Mouse (Mus musculus): ENCODE results near the gene Acta2.

- TF ChIP-seq POLR2A (IDR thresholded peaks at IDR 0.05; ENCODE audit: insufficient read length, low read depth) (no peak), E2F4 (IDR thresholded peaks at IDR 0.05; ENCODE audit: insufficient read depth) (no peak), USF1 (IDR thresholded peaks at IDR 0.05; ENCODE audit: low read depth) (no peak), MYOD1 (IDR thresholded peaks at IDR 0.05; ENCODE audit: control insufficient read depth in 1 of 3, insufficient read length in 2 of 3, low read depth in 2 of 3) (no peak), TCF12 (IDR thresholded peaks at IDR 0.05; ENCODE audit: insufficient read depth, poor library complexity, severe bottlenecking) (no peak), MAX (IDR thresholded peaks at IDR 0.05; ENCODE audit: low read depth) (no peak), POLR2AphosphoS2 (IDR thresholded peaks at IDR 0.05; ENCODE audit: insufficient read length, low read depth) (no peak), CEBPB (IDR thresholded peaks at IDR 0.05; ENCODE audit: insufficient read depth, poor library complexity, severe bottlenecking) (no peak), TCF3 (IDR thresholded peaks at IDR 0.05; ENCODE audit: insufficient read length, low read depth) (no peak), MYOG (IDR thresholded peaks at IDR 0.05; ENCODE audit: control insufficient read depth in 1 of 3, insufficient read depth in 1 of 3, insufficient read length in 2 of 3, low read depth in 2 of 3) (no peak), SRF (IDR thresholded peaks at IDR 0.05; ENCODE audit: control insufficient read depth, insufficient read length, low read depth) (no peak), REST (IDR thresholded peaks at IDR 0.05; ENCODE audit: insufficient read depth, insufficient read length) (no peak)
Observed at GRCm38 (mm10) chr19:34283614-34284013, 28.2 kb upstream of the Acta2 start.

All from myocyte (in vitro differentiated cells).